Comparison of ENCODE assay signal across 17 mouse cellular contexts in genomic region chr4:104551390-104552070, GRCm38 (mm10).
"Had no signal": no experiment of that assay in that cellular context is flagged by ENCODE, and none has a peak within 500 bp of the region (broad histone marks: within the 10 kb centered on the region; RNA-seq: fewer than 3 reads in every experiment).

No protein-coding gene starts in this region.

- ATAC-seq: inflammation-experienced regulatory T-cells, adult 6 months; intestine, embryonic 16.5 days had no signal

- H3K4me2 ChIP-seq: liver, embryonic 13.5 days; midbrain, embryonic 11.5 days; neural tube, embryonic 13.5 days had no signal

- H3K9ac ChIP-seq: liver, embryonic 13.5 days; neural tube, embryonic 13.5 days had no signal

- DNase-seq: kidney, adult 18-20 months; kidney, adult 9 months; kidney, postnatal 14 days; kidney, postnatal 4 days; liver, embryonic 13.5 days; lung, adult 2 months; lung, postnatal 14 days; lung, postnatal 4 days; midbrain, embryonic 14.5 days; retina, postnatal 1 day; thymus, postnatal 25 days had no signal

- H3K9me3 ChIP-seq: liver, embryonic 13.5 days; neural tube, embryonic 13.5 days had no signal

- H3K27me3 ChIP-seq: liver, embryonic 13.5 days; neural tube, embryonic 13.5 days had no signal

- H3K4me1 ChIP-seq: liver, embryonic 13.5 days; neural tube, embryonic 13.5 days had no signal

- H3K4me3 ChIP-seq: liver, embryonic 13.5 days; myocyte; neural tube, embryonic 13.5 days had no signal

- H3K27ac ChIP-seq: liver, embryonic 13.5 days; neural tube, embryonic 13.5 days; stomach, postnatal 0 days had no signal

- H3K36me3 ChIP-seq: liver, embryonic 13.5 days; neural tube, embryonic 13.5 days had no signal
